Mouse (Mus musculus) intestine, embryonic 14.5 days (tissue): ENCODE measurements around the gene Gm29776. TPM values are rescaled to one million over a fixed set of nuclear protein-coding genes. Genes with fewer than 3 reads are reported as not detected.
A peak's percentile ranks its signal among the peaks of the same experiment; 100 is the strongest.

Source experiments
- ATAC-seq: fragments of 200-750 bp; cut with Nextera tagmentation; replicated peaks from 2 replicates; pipeline ENCODE4 v1.8.0; 2017; ENCODE audit warnings: low read depth, moderate number of reproducible peaks, moderate TSS enrichment, moderate library complexity; ENCODE audit not compliant: low FRiP score, low TSS enrichment
- DNase-seq: peaks from one replicate; pipeline ENCODE4 v3.0.0-alpha.2; 2018; ENCODE audit warnings: low spot score
- H3K27ac ChIP-seq: fragments of 300-500 bp; sonication (generic); 2 replicates; pipeline ENCODE4 v1.5.1; 2014; ENCODE audit warnings: low read depth, mild to moderate bottlenecking, control low read depth
- H3K27me3 ChIP-seq: fragments of 300-500 bp; sonication (generic); replicated peaks from 2 replicates; pipeline ENCODE4 v1.6.1; 2014; ENCODE audit warnings: low read length, control low read depth; ENCODE audit not compliant: control insufficient read depth, insufficient read depth
- H3K36me3 ChIP-seq: fragments of 300-500 bp; sonication (generic); 2 replicates; pipeline ENCODE4 v1.6.1; 2014; ENCODE audit warnings: low read length, control low read depth; ENCODE audit not compliant: control insufficient read depth, insufficient read depth
- H3K4me1 ChIP-seq: fragments of 300-500 bp; sonication (generic); replicated peaks from 2 replicates; pipeline ENCODE4 v1.6.1; 2014; ENCODE audit warnings: low read length, control low read depth, mixed read lengths; ENCODE audit not compliant: control insufficient read depth, insufficient read depth
- H3K4me2 ChIP-seq: fragments of 300-500 bp; sonication (generic); 2 replicates; pipeline ENCODE4 v1.6.1; 2014; ENCODE audit warnings: low read length
- H3K4me3 ChIP-seq: fragments of 300-500 bp; sonication (generic); 2 replicates; pipeline ENCODE4 v1.5.1; 2014; ENCODE audit warnings: low read depth, low read length, control low read depth, mixed read lengths
- H3K9ac ChIP-seq: fragments of 300-500 bp; sonication (generic); 2 replicates; pipeline ENCODE4 v1.6.1; 2014; ENCODE audit warnings: mild to moderate bottlenecking, low read length
- H3K9me3 ChIP-seq: fragments of 300-500 bp; sonication (generic); 2 replicates; pipeline ENCODE4 v1.6.1; 2016; ENCODE audit warnings: low read length, control low read depth; ENCODE audit not compliant: control insufficient read depth
- WGBS: fragments of 180-500 bp; shearing (Covaris S2); extraction: QIAGEN DNeasy Blood & Tissue Kit; methylation state at CpG from one replicate; pipeline ENCODE4 v1.1.7; 2014; 5-methylcytosine and 5-hydroxymethylcytosine counted together
- polyA plus RNA-seq: library from polyadenylated mRNA; unstranded; fragments of >200 nt; fragmentation: Nextera tagmentation; extraction: Ambion mirVana; gene quantifications from 2 replicates; pipeline ENCODE4 v1.2.1, GENCODE M21; 2014

Gene Gm29776
- polyA plus RNA-seq, 1 experiment from 2014 or later, result 0.09 TPM

DNA sequence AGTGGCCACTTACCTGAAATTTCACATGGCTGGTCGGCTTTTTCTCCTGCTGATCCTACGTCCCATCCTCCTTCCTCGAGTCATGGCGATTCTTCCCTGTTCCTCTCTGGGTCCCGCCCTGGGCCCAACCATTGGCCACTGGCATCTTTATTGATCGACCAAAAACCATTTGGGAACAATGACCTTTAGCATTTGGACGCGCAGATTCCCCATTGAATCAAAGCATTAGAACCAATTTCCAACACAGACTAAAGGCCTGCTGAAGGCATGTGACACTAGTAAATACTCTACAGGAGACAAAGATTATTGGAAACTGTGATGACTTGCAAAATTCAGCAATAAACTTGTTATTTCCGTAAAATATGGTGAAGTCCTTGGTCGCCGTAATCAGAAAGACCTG, 21.4 kb upstream of the Gm29776 start:
- DNase-seq (no peak), ATAC-seq (no peak)
- Histone ChIP-seq H3K4me2 (no peak overlapping the region), H3K36me3 (0 out of 2 replicates have a peak, but pooled peaks cover 4% of the 10 kb centered on the region), H3K4me3 (no peak overlapping the region), H3K9ac (no peak overlapping the region), H3K9me3 (no peaks in the 10 kb centered on the region), H3K4me1 (no peaks in the 10 kb centered on the region), H3K27me3 (no peaks in the 10 kb centered on the region), H3K27ac (no peak overlapping the region)
- WGBS, result 88% methylated on average over 11 of the region's 11 CpGs

GRCm38 (mm10) chr14:54715402-54715801, 16.8 kb upstream of the Gm29776 start:
- H3K4me3 ChIP-seq, result no peak overlapping the region
- 55% methylated on average over 1 of the region's 1 CpGs for WGBS
- no peaks in the 10 kb centered on the region for H3K27me3 ChIP-seq
- H3K9me3 ChIP-seq, result no peaks in the 10 kb centered on the region
- no peak for DNase-seq
- H3K27ac ChIP-seq, result no peak overlapping the region
- no peak for ATAC-seq
- no peaks in the 10 kb centered on the region for H3K36me3 ChIP-seq
- no peak overlapping the region; the same call in 1 of the 2 replicates for H3K4me2 ChIP-seq
- no peak overlapping the region for H3K9ac ChIP-seq
- no peaks in the 10 kb centered on the region for H3K4me1 ChIP-seq

GRCm38 (mm10) chr14:54714617-54715081, 16.0 kb upstream of the Gm29776 start:
- 4% methylated on average over 15 of the region's 15 CpGs for WGBS
- no peaks in the 10 kb centered on the region for H3K4me1 ChIP-seq
- peak overlapping the region; percentile 63 for H3K4me2 ChIP-seq
- peak overlapping the region; percentile 22 for H3K4me3 ChIP-seq
- H3K9me3 ChIP-seq, result no peaks in the 10 kb centered on the region
- no peaks in the 10 kb centered on the region for H3K27me3 ChIP-seq
- no peaks in the 10 kb centered on the region for H3K36me3 ChIP-seq
- no peak overlapping the region for H3K27ac ChIP-seq
- DNase-seq, result peak; percentile 69
- peak; percentile 65 for ATAC-seq
- H3K9ac ChIP-seq, result 0 out of 2 replicates have a peak overlapping the region, but pooled peaks have one; percentile 11

DNA sequence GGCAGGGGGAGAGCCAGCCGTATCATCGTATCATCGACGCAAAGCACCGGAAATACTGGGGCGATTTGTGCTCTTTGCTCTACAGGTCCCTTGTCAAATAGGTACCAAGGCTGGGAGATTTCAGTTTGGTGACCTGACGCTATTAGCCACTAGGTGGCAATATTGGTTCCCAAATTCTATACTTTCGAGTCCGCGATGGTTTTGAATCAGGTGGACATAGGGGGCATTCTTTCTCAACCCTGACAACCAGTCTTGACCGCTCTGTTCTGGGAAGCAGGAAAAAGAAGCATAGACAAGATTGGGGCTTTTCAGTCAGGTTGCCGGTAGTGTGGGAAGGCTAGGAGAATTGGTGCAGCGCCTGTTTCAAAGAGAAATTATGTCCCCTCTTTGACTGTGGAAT, 15.5 kb upstream of the Gm29776 start:
- peak; percentile 47; the same call in 1 of the 2 replicates for ATAC-seq
- Histone ChIP-seq H3K27ac (no peak overlapping the region), H3K4me2 (peak overlapping the region; percentile 63), H3K27me3 (no peaks in the 10 kb centered on the region), H3K9ac (0 out of 2 replicates have a peak overlapping the region, but pooled peaks have one; percentile 11), H3K4me3 (peak overlapping the region; percentile 22), H3K36me3 (no peaks in the 10 kb centered on the region), H3K9me3 (no peaks in the 10 kb centered on the region), H3K4me1 (no peaks in the 10 kb centered on the region)
- peak; percentile 88 for DNase-seq
- under 1% methylated on average over 13 of the region's 13 CpGs for WGBS

- no peak overlapping the region for H3K9ac ChIP-seq
- no peak overlapping the region for H3K4me2 ChIP-seq
- ATAC-seq (no peak), DNase-seq (no peak)
- WGBS, result 73% methylated on average over 8 of the region's 8 CpGs
- no peak overlapping the region for H3K4me3 ChIP-seq
- no peaks in the 10 kb centered on the region for H3K4me1 ChIP-seq
- no peak overlapping the region for H3K27ac ChIP-seq
- no peaks in the 10 kb centered on the region for H3K9me3 ChIP-seq
- H3K36me3 ChIP-seq, result no peaks in the 10 kb centered on the region
- no peaks in the 10 kb centered on the region for H3K27me3 ChIP-seq
Observed at GRCm38 (mm10) chr14:54712861-54713260, 14.2 kb upstream of the Gm29776 start.

DNA sequence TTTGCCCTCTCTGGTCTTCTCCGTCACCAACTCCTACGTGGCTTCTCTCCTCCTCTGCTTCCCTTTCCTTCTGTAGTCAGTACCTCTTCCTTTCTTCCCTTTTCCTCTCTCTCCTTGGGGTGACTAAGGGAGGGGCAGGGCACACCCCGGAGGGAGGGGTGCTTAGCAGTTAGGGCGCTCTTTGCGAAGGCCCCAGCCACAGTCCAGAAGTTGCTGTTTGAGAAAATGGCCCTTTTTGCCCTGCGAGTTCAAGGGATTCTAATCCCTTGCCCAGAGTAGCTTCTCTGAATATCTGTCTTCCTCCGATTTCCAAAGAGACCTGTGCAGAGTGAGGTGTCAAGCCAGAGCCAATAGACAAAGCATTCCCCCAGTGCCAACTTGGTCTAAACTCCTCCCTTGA, 13.4 kb upstream of the Gm29776 start, which contains the start of gene Cebpe:
Gene Cebpe (minus strand): TSS at position 101 of the 400 bp plus-strand sequence.
- no peaks in the 10 kb centered on the region for H3K4me1 ChIP-seq
- no peaks in the 10 kb centered on the region for H3K27me3 ChIP-seq
- H3K4me3 ChIP-seq, result no peak within 1 kb of the TSS
- no peak within 1 kb of the TSS for H3K27ac ChIP-seq
- DNase-seq (no peak), ATAC-seq (no peak)
- H3K9ac ChIP-seq, result no peak within 1 kb of the TSS
- H3K4me2 ChIP-seq, result no peak within 1 kb of the TSS
- H3K36me3 ChIP-seq, result no peaks in the 10 kb centered on the region
- no peaks in the 10 kb centered on the region for H3K9me3 ChIP-seq
- WGBS, result 85% methylated on average over 7 of the region's 7 CpGs

DNA sequence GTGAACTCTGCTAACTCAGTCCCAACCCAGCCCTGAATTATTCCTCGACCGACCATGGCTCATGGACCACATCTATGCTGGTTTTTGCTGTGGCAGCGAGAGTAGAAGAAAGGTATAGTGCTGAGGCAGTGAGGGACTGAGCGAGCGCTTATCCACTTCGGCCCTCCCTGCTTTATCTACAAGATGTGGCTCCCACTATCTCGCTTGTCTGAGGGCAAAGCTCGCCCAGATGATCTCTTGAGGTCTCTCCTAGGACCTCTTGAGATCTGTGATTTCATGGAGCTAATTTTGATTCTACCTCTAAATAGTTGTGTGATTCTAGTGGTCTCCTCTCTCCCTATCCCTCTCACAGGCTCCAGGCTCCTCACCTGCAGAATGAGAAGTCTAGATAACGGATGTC, 10.4 kb upstream of the Gm29776 start:
- no peak for ATAC-seq

GRCm38 (mm10) chr14:54706589-54707320, 8.1 kb upstream of the Gm29776 start:
- Histone ChIP-seq H3K36me3 (no peaks in the 10 kb centered on the region), H3K4me2 (no peak overlapping the region), H3K9ac (no peak overlapping the region), H3K27ac (no peak overlapping the region), H3K4me1 (no peaks in the 10 kb centered on the region), H3K9me3 (no peaks in the 10 kb centered on the region), H3K4me3 (no peak overlapping the region), H3K27me3 (no peaks in the 10 kb centered on the region)
- DNase-seq, result no peak
- WGBS, result 49% methylated on average over 17 of the region's 17 CpGs
- ATAC-seq, result no peak

More for the DNA sequence above, 10.4 kb upstream of the Gm29776 start:
- H3K4me1 ChIP-seq, result no peaks in the 10 kb centered on the region
- H3K27ac ChIP-seq, result no peak overlapping the region
- no peaks in the 10 kb centered on the region for H3K36me3 ChIP-seq
- whole genome bisulfite sequencing, result 79% methylated on average over 9 of the region's 9 CpGs
- H3K27me3 ChIP-seq, result no peaks in the 10 kb centered on the region
- H3K4me2 ChIP-seq, result no peak overlapping the region
- no peak for DNase-seq
- H3K9me3 ChIP-seq, result no peaks in the 10 kb centered on the region
- no peak overlapping the region for H3K4me3 ChIP-seq
- H3K9ac ChIP-seq, result no peak overlapping the region

DNA sequence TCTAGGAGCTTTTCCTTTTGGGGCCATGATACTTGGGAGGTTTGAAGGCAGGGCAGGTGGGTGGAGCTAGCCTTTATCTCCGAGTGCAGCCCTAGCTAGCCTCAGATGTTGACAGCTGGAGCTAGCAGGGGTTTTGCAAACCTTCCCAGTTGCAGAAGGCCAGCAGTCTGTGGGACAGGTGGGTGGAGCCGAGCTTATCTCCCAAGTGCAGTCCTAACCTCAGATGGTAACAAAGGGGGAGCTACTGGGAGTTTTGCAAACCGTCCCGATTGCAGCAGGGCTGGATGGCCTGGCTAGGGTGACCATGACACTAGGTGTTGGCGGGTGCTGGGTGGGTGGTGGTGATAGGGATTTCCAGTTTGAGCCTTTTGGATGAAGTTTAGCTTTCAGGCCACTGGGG, 7.2 kb upstream of the Gm29776 start:
- H3K9ac ChIP-seq, result no peak overlapping the region
- H3K27ac ChIP-seq, result no peak overlapping the region
- H3K9me3 ChIP-seq, result no peaks in the 10 kb centered on the region
- no peak overlapping the region for H3K4me2 ChIP-seq
- H3K36me3 ChIP-seq, result no peaks in the 10 kb centered on the region
- no peak for DNase-seq
- H3K4me1 ChIP-seq, result no peaks in the 10 kb centered on the region
- ATAC-seq, result no peak
- no peak overlapping the region for H3K4me3 ChIP-seq
- 39% methylated on average over 5 of the region's 5 CpGs for WGBS
- no peaks in the 10 kb centered on the region for H3K27me3 ChIP-seq
